Mouse (Mus musculus) induced T-regulatory cell, adult 2 months (primary cell): Measurements from ENCODE around the gene Topors.

Experiments used
- DNase-seq: peaks from one replicate; pipeline ENCODE4 v3.0.0-alpha.2; 2012; ENCODE audit warnings: low read depth

Topors gene

GRCm38 (mm10) chr4:40250984-40251383, 18.7 kb downstream of the Topors start:
- no peak for DNase-seq

- DNase-seq = no peak
Observed at GRCm38 (mm10) chr4:40244035-40244434, 25.6 kb downstream of the Topors start.

GRCm38 (mm10) chr4:40243006-40243405, 26.6 kb downstream of the Topors start:
- no peak for DNase-seq

GRCm38 (mm10) chr4:40241928-40242327, 27.7 kb downstream of the Topors start:
- DNase-seq = peak; percentile 41

GRCm38 (mm10) chr4:40240272-40240744, 29.3 kb downstream of the Topors start:
- peak; percentile 44 for DNase-seq

- peak; percentile 85 for DNase-seq
Observed at GRCm38 (mm10) chr4:40239409-40240271, 30.0 kb downstream of the Topors start, which contains the start of gene Ddx58. Ddx58 (minus strand) TSS chr4:40239828.

- peak; percentile 77 for DNase-seq
Observed at GRCm38 (mm10) chr4:40238483-40239408, 30.9 kb downstream of the Topors start.

- DNase-seq = peak; percentile 39
Observed at GRCm38 (mm10) chr4:40236829-40237228, 32.8 kb downstream of the Topors start.

- no peak for DNase-seq
Observed at GRCm38 (mm10) chr4:40234256-40234655, 35.4 kb downstream of the Topors start.

- no peak for DNase-seq
Observed at GRCm38 (mm10) chr4:40233062-40233664, 36.5 kb downstream of the Topors start.

GRCm38 (mm10) chr4:40229723-40230122, 39.9 kb downstream of the Topors start:
- DNase-seq = no peak

GRCm38 (mm10) chr4:40227886-40228285, 41.8 kb downstream of the Topors start:
- DNase-seq = no peak

- DNase-seq = no peak
Observed at GRCm38 (mm10) chr4:40227131-40227530, 42.5 kb downstream of the Topors start.

- DNase-seq = no peak
Observed at GRCm38 (mm10) chr4:40226095-40226494, 43.6 kb downstream of the Topors start.

- no peak for DNase-seq
Observed at GRCm38 (mm10) chr4:40221876-40222585, 47.6 kb downstream of the Topors start.

- no peak for DNase-seq
Observed at GRCm38 (mm10) chr4:40221004-40221760, 48.5 kb downstream of the Topors start.

- no peak for DNase-seq
Observed at GRCm38 (mm10) chr4:40220437-40220836, 49.2 kb downstream of the Topors start.

- peak; percentile 70 for DNase-seq
Observed at GRCm38 (mm10) chr4:40218382-40218781, 51.3 kb downstream of the Topors start.

GRCm38 (mm10) chr4:40217910-40218309, 51.7 kb downstream of the Topors start:
- DNase-seq = peak; percentile 35

- DNase-seq = no peak
Observed at GRCm38 (mm10) chr4:40212177-40212576, 57.5 kb downstream of the Topors start.
